Mouse (Mus musculus) hindbrain, embryonic 16.5 days (tissue): ENCODE data around the gene Zfp385c. TPM values are rescaled to one million over a fixed set of nuclear protein-coding genes. Genes with fewer than 3 reads are reported as not detected.

Source experiments
- ATAC-seq: fragments of 200-750 bp; cut with Nextera tagmentation; 2 replicates; pipeline ENCODE4 v1.8.0; 2017; ENCODE audit warnings: moderate TSS enrichment, moderate library complexity
- H3K27ac ChIP-seq: fragments of 300-500 bp; sonication (generic); 2 replicates; pipeline ENCODE4 v1.5.1; 2014; ENCODE audit warnings: low read depth, mild to moderate bottlenecking, control low read depth, low read length, moderate library complexity
- H3K27me3 ChIP-seq: fragments of 300-500 bp; sonication (generic); replicated peaks from 2 replicates; pipeline ENCODE4 v1.6.1; 2014; ENCODE audit warnings: low read length; ENCODE audit not compliant: control insufficient read depth, insufficient read depth
- H3K36me3 ChIP-seq: fragments of 300-500 bp; sonication (generic); 2 replicates; pipeline ENCODE4 v1.6.1; 2014; ENCODE audit warnings: mild to moderate bottlenecking, low read length, moderate library complexity, mixed read lengths; ENCODE audit not compliant: control insufficient read depth, insufficient read depth
- H3K4me1 ChIP-seq: fragments of 300-500 bp; sonication (generic); 2 replicates; pipeline ENCODE4 v1.6.1; 2014; ENCODE audit warnings: low read depth, low read length; ENCODE audit not compliant: control insufficient read depth, insufficient read depth
- H3K4me2 ChIP-seq: fragments of 300-500 bp; sonication (generic); 2 replicates; pipeline ENCODE4 v1.6.1; 2014; ENCODE audit warnings: mild to moderate bottlenecking, low read length, control low read depth, moderate library complexity
- H3K4me3 ChIP-seq: fragments of 300-500 bp; sonication (generic); 2 replicates; pipeline ENCODE4 v1.5.1; 2014; ENCODE audit warnings: mild to moderate bottlenecking, low read length, control low read depth, moderate library complexity
- H3K9ac ChIP-seq: fragments of 300-500 bp; sonication (generic); 2 replicates; pipeline ENCODE4 v1.6.1; 2014; ENCODE audit warnings: low read depth, mild to moderate bottlenecking, control low read depth, low read length, moderate library complexity
- H3K9me3 ChIP-seq: fragments of 300-500 bp; sonication (generic); 2 replicates; pipeline ENCODE4 v1.6.1; 2014; ENCODE audit warnings: mild to moderate bottlenecking, low read length, moderate library complexity; ENCODE audit not compliant: control insufficient read depth
- WGBS: fragments of 180-500 bp; shearing (Covaris S2); extraction: QIAGEN DNeasy Blood & Tissue Kit; methylation state at CpG from one replicate; pipeline ENCODE4 v1.1.7; 2014; 5-methylcytosine and 5-hydroxymethylcytosine counted together
- polyA plus RNA-seq: library from polyadenylated mRNA; unstranded; fragments of >200 nt; fragmentation: Nextera tagmentation; extraction: Ambion mirVana; gene quantifications from 2 replicates; pipeline ENCODE4 v1.2.1, GENCODE M21; 2015

The Zfp385c gene
- polyA plus RNA-seq, 1 experiment from 2014 or later: 2.3 TPM

GRCm38 (mm10) chr11:100711783-100712615, 19.7 kb upstream of the Zfp385c start, which contains the start of gene Kat2a:
Gene Kat2a (minus strand): TSS chr11:100712465.
- Histone ChIP-seq H3K9me3 (no peaks in the 10 kb centered on the region), H3K27me3 (no peaks in the 10 kb centered on the region), H3K36me3 (peaks cover 33% of the 10 kb centered on the region), H3K4me2 (peak within 1 kb of the TSS; percentile 69), H3K4me1 (peaks cover 17% of the 10 kb centered on the region), H3K4me3 (peak within 1 kb of the TSS; percentile 100), H3K27ac (peak within 1 kb of the TSS; percentile 82), H3K9ac (peak within 1 kb of the TSS; percentile 98)
- peak; percentile 90 for ATAC-seq
- 2% methylated on average over 36 of the region's 48 CpGs for WGBS

DNA sequence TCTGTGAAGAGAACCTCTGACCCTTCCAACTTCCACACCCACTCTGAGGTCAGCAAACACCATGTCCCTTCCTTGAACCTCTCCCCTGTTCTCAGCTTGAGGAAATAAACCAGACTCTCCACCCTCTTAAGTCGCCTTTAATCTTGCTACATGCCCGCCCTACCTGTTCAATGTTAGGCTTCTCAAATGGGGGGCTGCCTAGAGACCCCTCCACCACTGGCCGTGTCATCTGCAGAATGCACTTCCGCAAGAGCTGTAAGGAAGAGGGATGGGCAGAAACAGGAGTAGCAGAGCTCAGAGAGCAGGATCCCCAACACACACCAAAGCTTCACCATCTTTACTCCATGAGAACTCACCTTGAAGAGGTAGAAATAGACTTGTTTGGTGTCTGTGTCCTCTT, 18.7 kb upstream of the Zfp385c start:
- Histone ChIP-seq H3K27ac (no peak overlapping the region), H3K36me3 (peaks cover 32% of the 10 kb centered on the region), H3K27me3 (no peaks in the 10 kb centered on the region), H3K9ac (no peak overlapping the region), H3K9me3 (no peaks in the 10 kb centered on the region), H3K4me3 (peak overlapping the region; percentile 100), H3K4me1 (peaks cover 17% of the 10 kb centered on the region), H3K4me2 (peak overlapping the region; percentile 69)
- no peak for ATAC-seq
- WGBS: 89% methylated on average over 4 of the region's 4 CpGs

- H3K9ac ChIP-seq: no peak overlapping the region
- ATAC-seq: no peak
- H3K4me1 ChIP-seq: peaks cover 17% of the 10 kb centered on the region
- no peak overlapping the region for H3K27ac ChIP-seq
- 95% methylated on average over 15 of the region's 15 CpGs for WGBS
- peaks cover 33% of the 10 kb centered on the region for H3K36me3 ChIP-seq
- no peaks in the 10 kb centered on the region for H3K9me3 ChIP-seq
- no peaks in the 10 kb centered on the region for H3K27me3 ChIP-seq
- no peak overlapping the region for H3K4me2 ChIP-seq
- no peak overlapping the region for H3K4me3 ChIP-seq
These were observed 18.3 kb upstream of the Zfp385c start for GRCm38 (mm10) chr11:100710528-100710927.

DNA sequence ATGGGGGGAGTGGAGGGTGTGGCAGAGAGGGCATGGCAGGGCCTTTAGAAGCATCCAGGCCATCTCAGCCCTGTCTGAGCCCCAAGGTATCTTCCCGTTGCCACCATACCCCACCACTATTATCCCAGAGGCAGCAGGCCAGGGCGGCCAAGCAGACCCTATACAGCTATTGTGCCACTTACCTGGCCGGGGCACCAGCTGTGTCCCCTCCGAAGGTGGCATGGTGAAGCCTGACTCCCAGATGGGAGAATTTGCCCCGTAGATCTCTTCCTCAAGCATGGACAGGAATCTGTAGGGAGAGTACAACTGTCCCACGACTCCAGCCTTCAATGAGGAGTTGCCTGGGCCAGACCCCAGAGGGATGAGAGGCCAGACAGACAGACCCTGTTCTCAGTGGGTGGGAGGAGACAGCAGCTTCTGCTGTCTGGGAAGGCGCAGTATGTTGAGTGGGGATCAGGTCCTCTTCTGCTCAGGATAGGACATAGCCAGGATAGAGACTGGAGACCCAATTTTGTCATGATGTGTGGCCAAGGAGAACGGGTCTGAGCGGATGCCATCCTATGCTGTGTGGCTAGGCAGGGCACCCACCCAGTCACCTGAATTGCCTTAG, 17.1 kb upstream of the Zfp385c start:
- H3K36me3 ChIP-seq: peaks cover 40% of the 10 kb centered on the region
- 91% methylated on average over 9 of the region's 9 CpGs for WGBS
- no peaks in the 10 kb centered on the region for H3K27me3 ChIP-seq
- no peak overlapping the region for H3K9ac ChIP-seq
- no peak overlapping the region for H3K27ac ChIP-seq
- H3K4me1 ChIP-seq: peaks cover 17% of the 10 kb centered on the region
- H3K9me3 ChIP-seq: no peaks in the 10 kb centered on the region
- no peak for ATAC-seq
- no peak overlapping the region for H3K4me2 ChIP-seq
- H3K4me3 ChIP-seq: no peak overlapping the region

DNA sequence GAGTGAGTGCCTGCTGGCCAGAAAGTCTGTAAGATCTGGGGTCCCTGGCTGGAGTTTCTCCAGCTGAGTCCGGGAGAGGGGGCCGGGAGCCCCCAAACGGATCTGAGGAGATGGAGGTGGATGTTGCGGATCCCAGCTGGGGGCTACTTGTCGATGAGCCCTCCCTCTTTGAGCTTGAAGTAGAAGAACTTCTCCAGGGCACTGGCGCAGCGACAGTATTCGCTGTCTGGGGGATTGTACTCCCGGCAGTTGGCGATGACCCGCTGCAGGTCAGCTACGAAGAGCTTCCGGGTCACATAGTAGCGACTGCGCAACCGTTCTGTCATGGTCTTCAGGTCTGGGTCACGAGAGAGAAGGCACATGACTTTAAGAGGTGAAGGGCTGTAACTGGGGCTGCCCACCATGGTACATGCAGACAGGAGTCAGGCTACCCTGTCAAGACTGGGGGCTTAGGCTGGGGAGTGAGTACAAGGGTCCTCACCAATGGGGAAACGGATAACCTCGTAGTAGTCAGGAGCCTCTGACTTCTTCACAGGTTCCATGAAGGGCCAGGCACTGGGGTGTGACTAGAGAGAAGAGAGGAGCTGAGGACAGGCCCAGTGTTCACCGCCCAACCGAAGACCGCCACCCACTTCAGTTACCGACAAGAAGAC, 13.0 kb upstream of the Zfp385c start:
- H3K36me3 ChIP-seq: peaks cover 40% of the 10 kb centered on the region
- WGBS: 95% methylated on average over 23 of the region's 23 CpGs
- no peak overlapping the region for H3K4me3 ChIP-seq
- H3K27me3 ChIP-seq: no peaks in the 10 kb centered on the region
- ATAC-seq: no peak
- no peaks in the 10 kb centered on the region; the same call in 1 of the 2 replicates for H3K4me1 ChIP-seq
- H3K27ac ChIP-seq: no peak overlapping the region
- no peak overlapping the region for H3K9ac ChIP-seq
- no peaks in the 10 kb centered on the region for H3K9me3 ChIP-seq
- H3K4me2 ChIP-seq: no peak overlapping the region

DNA sequence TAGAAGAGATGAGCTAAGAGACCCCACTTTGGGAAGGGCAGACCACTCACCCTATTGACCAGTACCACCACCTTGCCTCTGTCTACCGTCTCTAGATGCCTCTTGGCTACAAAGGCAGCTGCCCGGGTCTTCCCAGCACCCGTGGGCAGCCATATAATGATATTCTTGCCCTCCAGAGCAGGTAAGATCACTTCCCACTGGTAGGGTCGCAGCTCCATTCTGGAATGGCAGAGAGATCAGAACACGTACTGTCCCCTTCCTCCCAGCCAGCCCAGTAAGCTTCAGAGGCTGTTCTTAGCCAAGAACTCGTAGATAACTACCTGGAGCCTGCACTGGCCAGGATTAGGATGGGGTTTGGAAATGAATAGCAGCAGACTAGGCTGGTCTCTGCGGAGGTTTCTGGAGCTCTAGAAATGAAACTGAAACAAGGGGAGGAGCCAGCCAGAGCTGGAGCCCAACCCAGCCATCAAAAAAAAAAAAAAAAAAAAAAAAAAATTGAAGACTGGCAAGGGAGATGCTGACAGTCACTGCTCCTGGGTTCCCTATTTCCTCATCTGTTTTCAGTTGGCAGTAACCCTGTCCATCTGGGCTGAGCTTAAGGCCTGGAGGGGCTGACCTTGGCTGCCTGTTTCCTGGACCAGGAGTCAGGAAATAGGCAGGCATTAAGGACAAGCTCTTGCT, 11.7 kb upstream of the Zfp385c start, which contains the start of gene Dhx58:
Dhx58 (minus strand) TSS at position 421 of the 681 bp plus-strand sequence.
- Histone ChIP-seq H3K9ac (no peak within 1 kb of the TSS), H3K4me3 (no peak within 1 kb of the TSS), H3K4me2 (no peak within 1 kb of the TSS), H3K27me3 (no peaks in the 10 kb centered on the region), H3K4me1 (no peaks in the 10 kb centered on the region; the same call in 1 of the 2 replicates), H3K36me3 (peaks cover 32% of the 10 kb centered on the region), H3K9me3 (no peaks in the 10 kb centered on the region), H3K27ac (no peak within 1 kb of the TSS)
- no peak for ATAC-seq
- WGBS: 69% methylated on average over 7 of the region's 7 CpGs

GRCm38 (mm10) chr11:100703366-100703765, 11.1 kb upstream of the Zfp385c start:
- H3K27ac ChIP-seq: no peak overlapping the region
- H3K36me3 ChIP-seq: peaks cover 26% of the 10 kb centered on the region
- no peak overlapping the region for H3K9ac ChIP-seq
- no peak overlapping the region for H3K4me3 ChIP-seq
- H3K9me3 ChIP-seq: no peaks in the 10 kb centered on the region
- H3K27me3 ChIP-seq: no peaks in the 10 kb centered on the region
- H3K4me2 ChIP-seq: no peak overlapping the region
- no peaks in the 10 kb centered on the region; the same call in 1 of the 2 replicates for H3K4me1 ChIP-seq
- 0 out of 2 replicates have a peak, but pooled peaks have one; percentile 14 for ATAC-seq
- 68% methylated on average over 11 of the region's 11 CpGs for WGBS

- no peak for ATAC-seq
- H3K4me1 ChIP-seq: no peaks in the 10 kb centered on the region; the same call in 1 of the 2 replicates
- whole genome bisulfite sequencing: 44% methylated on average over 7 of the region's 7 CpGs
- no peak overlapping the region for H3K4me3 ChIP-seq
- H3K27ac ChIP-seq: no peak overlapping the region
- peaks cover 22% of the 10 kb centered on the region for H3K36me3 ChIP-seq
- H3K9me3 ChIP-seq: no peaks in the 10 kb centered on the region
- H3K4me2 ChIP-seq: peak overlapping the region; percentile 23
- H3K9ac ChIP-seq: no peak overlapping the region
- H3K27me3 ChIP-seq: no peaks in the 10 kb centered on the region
These were observed 10.7 kb upstream of the Zfp385c start for GRCm38 (mm10) chr11:100702906-100703305.
